Mouse (Mus musculus) bone marrow macrophage, adult 2 months (primary cell): ENCODE data around the gene Trit1.

Experiments used
- CTCF ChIP-seq: IDR thresholded peaks from 2 replicates; pipeline ENCODE4 v1.5.1; 2012; ENCODE audit warnings: low read depth, mild to moderate bottlenecking, low read length, moderate library complexity
- POLR2A ChIP-seq: IDR thresholded peaks from 2 replicates; pipeline ENCODE4 v1.6.1; 2012; ENCODE audit warnings: mild to moderate bottlenecking, low read depth, low read length, borderline replicate concordance

DNA sequence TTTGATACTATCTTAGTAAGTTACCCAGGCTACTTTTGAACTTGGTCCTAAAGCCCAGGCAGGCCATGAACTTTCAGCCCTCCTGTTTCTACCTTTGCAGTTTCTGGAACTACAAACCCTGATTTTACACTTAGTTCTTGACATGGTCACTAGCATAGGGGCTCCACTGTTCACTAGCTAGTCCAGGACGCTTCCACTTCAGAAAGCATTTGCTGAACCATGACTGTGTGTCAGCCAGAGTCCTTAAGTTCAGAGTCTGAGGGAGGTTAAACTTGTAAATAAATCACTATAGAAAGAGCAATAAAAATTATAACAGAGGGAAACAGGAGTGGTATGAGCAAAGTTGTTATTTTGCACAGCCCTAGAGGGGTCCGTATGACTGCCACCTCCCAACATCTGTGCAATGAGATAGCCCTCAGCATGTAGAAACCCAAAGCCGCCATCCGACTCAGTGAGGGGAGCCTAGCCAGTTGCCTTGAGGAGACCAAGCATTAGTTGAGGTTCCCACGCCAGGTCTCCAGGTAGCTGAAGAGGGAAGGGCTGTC is 41.3 kb upstream of the Trit1 start:
- TF ChIP-seq CTCF, result no peak
- no peak for TF ChIP-seq POLR2A
